Mouse (Mus musculus): ENCODE data around the gene Lsm2. TPM values are rescaled to one million over a fixed set of nuclear protein-coding genes. Genes with fewer than 3 reads are reported as not detected.

Gene Lsm2
- total RNA-seq, 2 experiments from 2014 or later: 24.7 to 28.2 TPM

DNA sequence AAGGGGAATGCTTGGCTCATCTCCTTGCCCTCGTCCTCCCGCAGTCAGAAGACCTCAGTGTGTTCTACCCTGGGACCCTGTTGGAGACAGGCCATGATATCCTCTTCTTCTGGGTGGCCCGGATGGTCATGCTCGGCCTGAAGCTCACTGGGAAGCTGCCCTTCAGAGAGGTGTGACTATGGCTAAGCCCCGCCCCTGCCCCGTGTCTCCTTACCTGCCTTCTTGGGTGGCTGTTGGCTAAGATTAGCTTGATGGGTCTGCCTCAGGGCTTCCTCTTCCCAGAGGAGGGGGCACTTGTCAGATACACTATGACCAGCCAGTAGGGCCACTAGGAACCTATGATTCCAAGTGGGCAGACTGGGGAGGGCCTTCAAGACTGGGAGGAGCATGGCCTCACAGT lies 31.6 kb downstream of the Lsm2 start:
- DNase-seq: no peak

DNA sequence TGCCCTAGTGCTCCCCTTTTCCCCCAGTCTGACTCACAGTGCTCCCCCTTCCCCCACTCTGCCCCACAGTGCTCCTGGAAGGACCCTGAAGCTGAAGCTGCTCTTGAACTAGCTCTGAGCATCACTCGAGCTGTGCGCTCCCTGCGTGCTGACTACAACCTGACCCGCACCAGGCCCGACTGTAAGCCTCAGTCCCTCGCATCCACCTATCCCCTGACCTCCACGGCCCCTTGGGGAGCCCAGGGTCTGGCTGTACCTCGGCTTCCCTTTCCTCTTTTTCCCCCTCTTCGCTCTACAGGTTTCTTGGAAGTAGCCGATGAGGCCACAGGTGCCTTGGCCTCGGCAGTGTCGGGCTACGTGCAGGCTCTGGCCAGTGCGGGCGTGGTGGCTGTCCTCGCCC lies 33.6 kb downstream of the Lsm2 start:
- DNase-seq: no peak

DNA sequence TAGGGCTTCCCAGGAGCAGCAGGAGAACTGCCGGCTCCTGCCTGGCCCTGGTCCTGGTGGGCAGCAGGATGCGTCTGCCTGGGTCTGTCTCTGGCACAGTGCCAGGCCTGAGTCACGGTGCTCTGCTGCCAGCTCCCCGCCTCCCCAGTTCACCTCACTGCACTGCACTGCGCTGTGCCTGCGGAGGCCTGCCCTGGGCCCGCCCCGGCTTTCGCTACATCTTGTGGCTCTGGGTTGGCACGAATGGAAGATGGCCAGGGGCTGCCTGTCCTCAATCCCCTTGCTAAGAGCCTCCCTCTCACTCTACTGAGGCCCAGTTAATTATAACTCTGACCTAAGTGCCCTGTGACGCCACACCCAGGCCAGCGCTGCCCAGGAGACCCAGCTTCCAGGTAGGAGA lies 34.7 kb downstream of the Lsm2 start, which contains the start of gene Vwa7:
Gene Vwa7, plus strand, starts transcription at position 204 of the 400 bp plus-strand sequence.
- peak; percentile 42 for DNase-seq

DNA sequence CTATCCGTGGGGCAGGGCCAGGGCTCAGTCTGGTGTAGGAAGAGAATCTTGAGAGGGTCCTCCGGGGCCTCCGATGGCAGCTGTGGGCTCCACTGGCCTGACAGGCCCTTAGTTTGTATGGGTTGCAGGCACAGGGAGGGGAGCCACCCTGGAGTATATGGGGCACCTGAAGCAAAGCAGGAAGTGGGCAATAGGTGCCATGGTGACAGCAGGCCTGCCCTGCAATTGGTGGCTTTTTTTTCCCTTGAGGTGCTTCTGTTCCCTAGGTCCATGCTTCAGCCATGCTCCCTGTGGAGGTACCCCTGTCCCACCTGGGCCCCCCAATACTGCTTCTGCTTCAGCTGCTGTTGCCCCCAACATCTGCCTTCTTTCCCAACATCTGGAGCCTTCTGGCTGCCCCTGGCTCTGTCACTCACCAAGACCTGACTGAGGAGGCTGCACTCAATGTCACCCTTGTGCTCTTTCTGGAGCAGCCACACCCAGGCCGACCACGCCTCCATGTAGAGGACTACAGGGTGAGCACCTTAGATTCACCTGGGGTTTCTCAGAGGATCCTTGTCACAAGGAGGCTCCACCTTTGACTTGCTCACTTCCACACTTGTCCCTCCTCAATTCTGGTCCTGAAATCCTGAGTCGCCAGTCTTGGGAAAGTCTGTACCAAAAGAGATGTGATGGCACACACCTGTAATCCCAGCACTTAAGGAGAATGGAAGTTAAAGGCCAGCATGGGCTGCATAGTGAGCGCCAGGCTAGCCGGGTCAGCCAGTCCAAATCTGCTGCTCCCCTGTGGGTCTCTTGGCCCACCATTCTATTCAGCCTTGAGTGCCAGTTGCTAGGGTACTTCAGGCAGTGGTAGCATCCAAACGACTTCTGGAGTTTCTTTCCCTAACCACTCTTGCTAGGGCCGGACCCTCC lies 35.4 kb downstream of the Lsm2 start:
- DNase-seq: no peak

DNA sequence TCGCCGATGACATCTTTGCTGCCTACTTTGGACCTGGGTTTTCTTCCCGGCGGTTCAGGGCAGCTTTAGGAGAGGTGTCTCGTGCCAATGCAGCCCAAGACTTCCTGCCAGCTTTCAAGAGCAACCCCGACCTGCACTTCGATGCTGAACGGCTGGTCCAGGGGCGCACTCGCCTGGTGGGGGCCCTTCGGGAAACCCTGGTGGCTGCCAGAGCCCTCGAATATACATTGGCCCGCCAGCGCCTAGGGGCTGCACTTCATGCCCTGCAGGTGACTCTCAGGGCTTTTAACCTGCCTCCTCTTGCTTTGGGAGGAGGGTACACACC lies 36.0 kb downstream of the Lsm2 start:
- no peak for DNase-seq

DNA sequence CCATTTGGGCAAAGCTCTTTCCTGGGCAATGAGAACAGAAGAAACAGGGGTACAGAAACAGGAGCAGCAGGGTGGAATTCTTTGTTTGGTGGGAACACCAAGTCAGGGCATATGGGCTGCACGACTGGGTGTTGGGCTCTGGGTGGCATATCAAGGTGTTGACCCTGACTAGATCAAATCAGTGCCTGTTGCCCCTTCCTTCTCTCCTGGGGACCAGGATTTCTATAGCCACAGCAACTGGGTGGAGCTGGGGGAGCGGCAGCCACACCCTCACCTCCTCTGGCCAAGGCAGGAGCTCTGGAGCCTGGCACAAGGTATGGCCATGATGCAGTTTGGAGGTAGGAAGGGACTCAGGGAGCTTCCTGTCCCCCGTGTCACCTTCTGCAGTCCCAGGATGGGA lies 36.5 kb downstream of the Lsm2 start:
- no peak for DNase-seq

DNA sequence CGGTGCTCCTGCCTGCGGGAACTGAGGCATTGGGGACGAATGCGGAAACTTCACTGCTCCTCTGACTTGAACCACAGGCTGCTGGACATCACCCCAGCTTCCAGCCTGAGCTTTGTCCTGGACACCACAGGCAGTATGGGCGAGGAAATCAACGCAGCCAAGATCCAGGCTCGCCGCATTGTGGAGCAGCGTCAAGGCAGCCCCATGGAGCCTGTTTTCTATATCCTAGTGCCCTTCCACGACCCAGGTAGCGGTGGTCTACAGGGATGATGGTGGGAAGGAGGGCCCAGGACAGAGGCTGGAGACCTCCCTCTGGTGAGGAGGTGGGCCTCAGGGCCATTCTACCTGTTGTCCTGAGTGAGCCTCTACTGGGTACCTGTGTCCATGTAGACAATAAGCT lies 38.2 kb downstream of the Lsm2 start:
- DNase-seq: no peak

DNA sequence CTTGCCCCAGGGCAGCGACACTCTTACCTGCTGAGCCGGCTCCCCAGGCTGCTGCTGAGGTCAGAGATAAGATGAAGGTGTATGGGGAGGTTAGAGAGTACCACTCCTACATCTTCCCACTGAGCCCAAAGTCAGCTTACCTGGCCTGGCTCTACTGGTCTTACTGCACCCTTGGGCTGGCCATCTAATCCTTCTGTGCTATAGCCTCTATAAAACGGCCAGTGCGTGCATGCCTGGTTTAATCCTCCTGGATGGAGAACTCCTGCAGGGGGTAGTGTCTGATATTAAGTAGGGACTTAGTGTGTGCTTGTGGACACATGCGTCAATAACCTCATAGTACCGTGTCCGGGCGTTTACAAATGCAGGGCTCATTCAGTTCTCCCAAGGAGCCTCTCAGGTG lies 38.9 kb downstream of the Lsm2 start:
- DNase-seq: no peak

DNA sequence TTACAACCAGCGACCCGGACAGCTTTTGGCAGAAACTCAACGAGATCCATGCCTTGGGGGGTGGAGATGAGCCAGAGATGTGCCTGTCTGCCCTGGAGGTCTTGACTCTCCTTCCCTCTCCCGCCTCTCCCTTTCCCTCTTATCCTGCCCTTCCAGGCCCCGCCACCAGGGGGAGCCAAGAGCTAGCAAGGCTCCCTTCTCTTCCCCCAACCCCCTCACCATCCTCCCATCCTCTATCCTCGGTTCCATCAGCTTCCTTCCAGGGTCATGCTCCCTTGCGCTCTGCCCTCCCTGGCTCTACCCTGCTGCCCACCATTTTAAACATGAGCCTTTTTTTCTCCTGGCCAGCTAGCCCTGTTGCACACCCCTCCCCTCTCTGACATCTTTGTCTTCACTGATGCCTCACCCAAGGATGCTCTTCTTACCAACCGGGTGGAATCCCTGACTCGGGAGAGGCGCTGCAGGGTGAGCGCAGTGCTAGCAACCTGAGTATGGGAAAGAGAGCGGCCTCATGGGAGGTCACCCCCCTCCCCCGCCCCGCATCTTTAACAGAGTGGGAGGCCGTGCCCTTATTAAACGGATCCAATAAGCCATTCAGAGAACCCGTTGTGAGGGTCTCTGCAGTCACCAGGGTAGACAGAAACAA lies 39.6 kb downstream of the Lsm2 start:
- DNase-seq: peak; percentile 95

DNA sequence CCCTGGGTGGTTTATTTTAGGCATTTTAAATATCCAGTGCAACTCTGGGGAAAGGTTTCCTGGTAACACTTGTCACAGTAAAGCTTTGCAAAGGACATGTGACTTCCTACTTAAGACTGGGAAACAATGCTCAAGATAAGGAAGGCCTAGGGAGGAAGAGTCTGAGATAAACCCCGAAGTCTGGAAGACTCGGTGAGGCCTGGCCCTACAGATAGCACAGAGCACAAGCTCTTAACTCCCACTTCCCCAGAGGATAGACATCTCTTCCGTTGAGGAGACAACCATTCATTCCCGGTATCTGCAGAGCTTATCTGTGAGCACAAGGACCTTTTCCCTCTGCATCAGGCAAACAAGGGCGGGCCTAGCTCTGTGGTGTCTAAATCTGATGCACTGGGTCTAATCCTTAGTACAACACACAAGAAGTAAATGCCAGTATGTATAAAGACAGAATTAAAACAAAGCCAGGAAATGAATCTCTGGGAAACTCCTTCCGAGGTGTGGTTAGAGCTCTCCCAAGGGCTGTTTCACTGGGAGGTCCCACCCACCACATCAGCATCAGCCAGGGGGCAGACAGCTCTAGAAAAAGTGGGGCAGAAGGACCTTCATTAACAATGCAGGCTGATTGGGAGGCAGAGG lies 40.3 kb downstream of the Lsm2 start:
- no peak for DNase-seq

DNA sequence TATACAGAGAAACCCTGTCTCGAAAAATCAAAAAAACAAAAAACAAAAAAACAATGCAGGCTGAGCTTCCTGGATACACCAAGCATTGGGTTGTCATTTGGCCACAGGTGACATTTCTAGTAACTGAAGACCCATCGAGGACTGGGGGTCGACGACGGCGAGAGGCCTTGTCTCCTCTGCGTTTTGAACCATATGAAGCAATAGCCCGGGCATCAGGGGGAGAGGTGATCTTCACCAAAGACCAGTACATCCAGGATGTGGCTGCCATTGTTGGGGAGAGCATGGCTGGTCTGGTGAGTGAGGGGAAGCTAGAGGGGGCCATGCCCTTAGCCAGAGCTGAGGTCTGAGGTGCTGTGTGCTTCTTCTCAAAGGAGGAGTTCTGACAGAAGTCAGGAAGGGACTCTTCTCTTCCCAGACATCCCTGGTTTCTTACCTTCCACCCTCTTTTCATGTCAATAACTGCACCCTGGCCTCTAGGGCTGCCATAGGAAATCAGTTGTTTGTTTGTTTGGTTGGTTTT lies 40.9 kb downstream of the Lsm2 start:
- DNase-seq: no peak

DNA sequence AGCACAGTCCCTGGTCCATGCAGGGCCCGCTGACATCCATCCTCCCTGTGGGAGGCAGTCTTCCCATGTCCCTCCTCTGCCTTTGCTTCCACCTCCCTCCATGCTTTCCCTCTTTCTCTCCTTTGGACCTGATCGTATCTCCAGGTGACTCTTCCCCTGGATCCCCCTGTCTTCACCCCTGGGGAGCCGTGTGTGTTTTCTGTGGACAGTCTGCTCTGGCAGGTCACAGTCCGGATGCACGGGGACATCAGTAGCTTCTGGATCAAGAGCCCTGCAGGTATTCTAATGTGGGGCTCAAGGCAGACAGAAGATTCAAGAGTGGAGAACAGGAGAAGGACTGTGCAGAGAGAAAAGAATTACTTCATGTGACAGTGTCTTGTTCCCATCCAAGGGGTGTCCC lies 41.6 kb downstream of the Lsm2 start:
- DNase-seq: no peak

DNA sequence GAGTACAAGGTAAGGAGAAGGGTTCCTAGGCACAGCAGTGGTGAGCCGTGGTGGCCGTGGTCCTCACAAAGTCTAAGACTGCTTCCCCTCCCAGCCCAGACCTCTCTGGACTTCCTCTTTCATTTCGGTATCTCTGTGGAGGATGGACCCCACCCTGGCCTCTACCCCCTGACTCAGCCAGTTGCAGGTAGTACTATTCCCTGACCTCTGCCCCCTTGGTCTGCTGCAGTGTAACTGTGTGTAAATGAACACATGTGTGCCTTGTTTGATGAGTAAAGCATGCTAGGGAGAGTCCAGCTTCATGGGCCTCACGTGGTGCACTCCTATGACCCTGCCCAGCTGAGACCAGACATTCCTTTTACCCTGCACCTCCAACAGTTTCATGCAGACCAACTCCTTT lies 42.1 kb downstream of the Lsm2 start:
- no peak for DNase-seq

DNA sequence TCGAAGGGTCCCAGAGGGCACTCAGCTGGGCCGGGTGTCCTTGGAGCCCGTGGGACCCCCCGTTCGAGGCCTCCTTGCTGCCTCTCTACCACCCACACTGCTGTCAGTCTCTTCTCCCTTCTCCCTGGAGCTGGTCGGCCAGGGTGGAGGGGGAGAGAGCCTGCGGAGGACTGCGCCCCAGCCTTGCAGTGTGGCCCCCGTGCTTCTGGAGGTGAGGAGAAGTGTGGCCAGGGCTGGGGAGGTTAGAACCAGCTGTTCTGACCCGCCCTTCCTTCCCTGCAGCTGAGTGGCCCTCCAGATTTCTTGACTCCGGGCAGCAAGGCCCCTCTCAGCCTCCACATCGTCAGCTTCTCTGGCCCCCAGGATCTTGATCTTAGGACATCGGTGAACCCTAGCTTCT lies 42.6 kb downstream of the Lsm2 start:
- DNase-seq: no peak

DNA sequence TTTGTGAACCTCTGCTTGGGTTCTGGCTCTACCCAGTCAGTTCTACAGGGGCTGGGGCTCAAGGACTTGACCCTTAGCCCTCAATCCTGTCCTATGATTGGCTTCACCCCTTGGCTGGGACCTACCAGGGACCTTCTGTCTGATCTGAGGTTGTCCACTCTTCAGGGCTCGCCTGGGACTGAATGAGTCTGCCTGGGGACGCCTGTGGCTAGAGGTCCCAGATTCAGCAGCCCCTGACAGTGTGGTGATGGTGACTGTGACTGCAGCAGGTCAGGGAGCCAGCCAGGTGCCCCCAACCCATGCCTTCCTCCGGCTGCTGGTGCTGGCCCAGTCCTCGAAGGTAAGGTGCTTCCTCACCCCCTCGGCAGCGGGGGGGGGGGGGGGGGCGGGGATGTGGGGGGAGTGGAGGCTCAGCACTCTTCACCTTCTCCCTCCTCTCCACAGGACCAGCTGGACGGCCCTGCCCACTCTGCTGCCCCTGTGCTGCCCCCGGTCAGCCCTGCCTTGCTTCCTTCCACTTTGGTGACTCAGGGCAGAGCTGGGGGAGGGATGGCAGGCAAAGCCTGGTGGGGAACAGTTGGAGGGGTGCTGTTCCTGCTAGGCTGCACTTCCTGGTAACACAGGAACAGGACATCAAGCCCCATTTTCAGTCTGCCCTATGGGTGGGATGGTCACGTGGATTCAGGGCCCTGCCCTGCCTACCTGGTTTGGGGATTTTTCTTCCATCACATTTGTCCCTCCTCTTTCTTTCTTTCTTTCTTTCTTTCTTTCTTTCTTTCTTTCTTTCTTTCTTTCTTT lies 43.2 kb downstream of the Lsm2 start:
- DNase-seq: peak; percentile 12

DNA sequence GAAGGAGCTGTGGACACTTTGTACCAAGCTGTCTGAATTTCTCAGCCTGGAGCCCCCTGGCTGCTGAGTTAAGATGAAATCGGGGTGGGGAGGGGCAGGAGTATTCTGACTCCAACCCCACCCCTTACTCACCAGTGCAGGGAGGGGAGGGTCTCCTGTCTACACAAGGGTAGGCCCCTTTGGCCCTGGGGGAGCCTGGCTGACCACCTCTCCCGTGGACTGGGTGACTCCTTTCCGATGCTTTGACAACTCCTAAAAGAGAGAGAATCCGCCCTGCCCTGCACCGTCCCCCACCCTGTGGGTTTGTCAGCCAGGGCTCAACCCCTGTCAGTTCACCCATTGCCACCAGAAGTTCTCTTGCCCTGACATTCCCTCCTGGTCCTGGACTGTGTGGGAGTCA lies 44.5 kb downstream of the Lsm2 start:
- peak; percentile 14 for DNase-seq

DNA sequence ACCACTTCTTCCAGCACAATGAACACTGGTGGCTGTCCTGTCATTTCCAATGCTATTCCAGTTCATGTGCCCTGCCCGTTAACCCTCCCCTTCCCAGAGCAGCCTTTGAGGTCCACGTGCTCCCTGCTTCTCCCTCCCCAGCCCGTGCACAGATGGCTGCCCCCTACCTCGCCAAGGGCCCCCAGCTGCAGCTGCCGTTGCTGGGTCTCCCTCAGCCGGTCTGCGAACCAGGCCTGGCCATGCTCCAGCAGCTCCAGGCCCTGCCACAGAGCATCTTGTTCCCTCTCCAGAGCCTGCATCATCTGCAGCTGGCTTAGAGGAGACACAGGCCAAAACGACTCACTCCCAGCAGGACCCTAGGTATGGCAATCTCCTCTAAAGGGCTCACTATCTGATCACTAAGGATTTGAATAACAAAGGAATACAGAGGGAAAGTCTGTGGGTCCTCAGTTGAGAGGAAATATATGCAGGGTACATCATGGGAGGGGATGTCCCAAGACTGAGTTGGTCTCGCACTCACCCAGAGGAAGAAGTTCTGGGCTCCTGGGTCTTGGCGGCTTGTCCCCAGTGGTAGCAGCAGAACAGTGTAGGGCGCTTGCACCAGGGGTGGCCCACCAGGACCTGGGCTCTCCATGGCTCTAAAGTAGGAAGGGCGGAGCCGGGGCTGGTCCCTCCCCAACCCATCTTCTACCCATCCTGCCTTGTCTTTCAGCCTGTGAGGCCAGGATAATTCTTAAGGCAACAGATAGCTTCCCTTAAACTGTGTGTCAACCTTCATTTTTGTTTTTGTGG lies 45.8 kb downstream of the Lsm2 start, which contains the start of gene Sapcd1:
Gene Sapcd1, minus strand, starts transcription at position 740 of the 792 bp plus-strand sequence.
- peak; percentile 80 for DNase-seq

DNA sequence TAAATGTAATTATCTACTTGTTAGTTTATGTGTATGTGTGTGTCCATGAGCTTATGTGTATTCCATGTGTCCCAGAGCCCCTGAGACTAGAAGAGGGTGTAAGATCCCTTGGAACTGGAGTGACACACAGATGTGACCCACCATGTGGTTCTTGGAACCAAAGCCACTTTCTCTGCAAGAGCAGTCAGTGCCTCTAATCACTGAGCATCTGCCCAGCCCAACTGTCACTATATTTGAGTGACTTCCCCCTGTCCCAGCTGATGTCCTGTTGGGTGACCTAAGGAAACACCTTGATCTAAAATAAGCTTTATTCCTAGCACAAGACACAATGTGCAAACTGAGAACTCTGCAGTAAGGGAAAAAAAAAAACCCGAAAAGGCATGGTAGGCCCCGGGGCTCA lies 46.7 kb downstream of the Lsm2 start:
- no peak for DNase-seq

DNA sequence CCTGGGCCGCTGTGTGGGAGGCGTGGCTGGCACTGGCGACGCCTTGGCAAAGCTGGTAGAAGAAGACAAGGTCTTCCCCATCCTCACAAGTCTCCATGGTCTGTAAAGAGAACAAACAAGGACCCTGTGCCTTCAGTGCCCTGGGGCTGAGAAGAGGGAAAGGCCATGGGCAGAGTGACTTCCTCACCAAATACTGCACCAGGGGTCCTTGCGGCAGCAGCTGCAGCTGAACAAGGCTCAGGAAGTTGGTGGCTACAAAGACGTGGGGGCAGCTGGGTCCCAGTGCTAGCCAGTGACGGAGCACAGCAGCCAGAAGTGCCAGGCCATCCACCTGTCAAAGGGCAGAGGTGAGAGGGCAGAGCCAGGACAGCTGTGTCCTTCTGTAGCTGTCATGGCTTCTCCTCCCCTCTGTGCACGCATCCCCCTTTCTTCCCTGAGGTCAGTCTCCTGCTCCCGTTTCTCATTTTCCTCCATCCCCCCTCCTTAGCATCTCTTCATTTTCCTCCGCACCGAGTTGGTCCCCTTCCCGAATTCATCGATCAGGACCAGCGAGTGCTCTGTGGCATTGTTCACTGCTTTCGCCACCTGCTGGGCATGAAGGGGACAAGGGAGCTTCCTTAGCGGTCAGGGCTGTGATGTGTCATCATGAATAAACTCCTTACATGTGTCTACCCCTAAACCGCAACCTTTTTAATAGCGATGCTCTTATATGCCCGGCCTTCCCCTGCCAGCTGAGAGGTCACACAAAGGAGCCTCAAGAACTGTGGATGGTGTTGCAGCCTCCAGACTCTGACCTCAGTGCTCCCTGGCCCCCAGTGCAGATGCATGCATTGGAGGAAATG lies 48.2 kb downstream of the Lsm2 start:
- no peak for DNase-seq

DNA sequence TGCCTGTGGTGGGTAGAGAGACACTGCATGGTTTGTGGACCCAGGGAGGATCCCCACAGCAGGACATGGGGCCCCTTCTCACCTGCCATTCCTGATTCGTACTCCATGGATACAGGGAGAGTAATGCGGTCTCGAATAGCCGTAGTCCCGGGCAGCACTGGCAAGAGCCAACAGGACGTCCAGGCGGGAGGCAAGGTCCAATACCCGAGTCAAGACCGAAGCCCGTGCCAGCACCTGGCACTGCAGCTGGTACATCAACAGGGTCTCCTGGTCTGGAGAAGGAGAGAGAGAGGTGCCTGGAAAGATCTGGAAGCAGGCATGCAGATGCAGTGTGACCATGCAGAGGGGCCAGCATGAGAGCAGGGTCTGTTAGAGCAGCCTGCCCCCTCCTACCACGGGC lies 49.6 kb downstream of the Lsm2 start:
- DNase-seq: no peak

Measured in gastrocnemius, postnatal 10 days (tissue).